Mouse (Mus musculus): ENCODE results near the gene Zbtb34.

- TF ChIP-seq CTCF (conservative IDR thresholded peaks at IDR 0.05; ENCODE audit: low read length): no peak
- TF ChIP-seq NANOG (IDR thresholded peaks at IDR 0.05; ENCODE audit: borderline replicate concordance, low read length): no peak
Observed at GRCm38 (mm10) chr2:33357250-33357838, 73.8 kb downstream of the Zbtb34 start.

Data from E14TG2a.4 (cell line).